Mouse (Mus musculus) bone marrow, adult 2 months (tissue): ENCODE data around the gene Plcg1. TPM values are rescaled to one million over a fixed set of nuclear protein-coding genes. Genes with fewer than 3 reads are reported as not detected.

ENCODE experiments used
- H3K27ac ChIP-seq: fragments of 200-500 bp; 2 replicates; pipeline ENCODE4 v1.5.1; 2012; ENCODE audit warnings: low read depth, mild to moderate bottlenecking, control low read depth, inconsistent platforms, low read length; ENCODE audit not compliant: control insufficient read depth, poor library complexity, insufficient read depth
- H3K4me1 ChIP-seq: fragments of 200-500 bp; 2 replicates; pipeline ENCODE4 v1.6.1; 2011; ENCODE audit warnings: low read length; ENCODE audit not compliant: control insufficient read depth, insufficient read depth
- H3K4me3 ChIP-seq: fragments of 200-500 bp; replicated peaks from 2 replicates; pipeline ENCODE3; 2011; ENCODE audit warnings: mild to moderate bottlenecking, low read depth, low read length, control low read depth; ENCODE audit not compliant: control insufficient read depth
- CTCF ChIP-seq: fragments of 200-500 bp; IDR thresholded peaks from 2 replicates; pipeline ENCODE4 v1.5.1; 2011; ENCODE audit warnings: low read length, control low read depth; ENCODE audit not compliant: control insufficient read depth, insufficient read depth
- POLR2A ChIP-seq: fragments of 200-500 bp; IDR thresholded peaks from 2 replicates; pipeline ENCODE4 v1.6.1; 2011; ENCODE audit warnings: low read depth, mild to moderate bottlenecking, control low read depth, low read length, borderline replicate concordance; ENCODE audit not compliant: control insufficient read depth
- WGBS: fragments of 180-500 bp; shearing (Covaris S2); methylation state at CpG from one replicate; pipeline ENCODE4 v1.1.7; 2018; 5-methylcytosine and 5-hydroxymethylcytosine counted together
- polyA plus RNA-seq: library from polyadenylated mRNA; stranded (reverse); fragments of >200 nt; gene quantifications from 2 replicates; pipeline ENCODE4 v1.2.4, GENCODE M21; 2011; ENCODE audit warnings: low replicate concordance; ENCODE audit not compliant: missing spikeins, insufficient read depth, insufficient read length

Gene Plcg1
- polyA plus RNA-seq, 1 experiment, result 21.0 TPM

GRCm38 (mm10) chr2:160740521-160741156, 9.5 kb downstream of the Plcg1 start:
- Histone ChIP-seq H3K4me3 (no peak overlapping the region), H3K27ac (peak overlapping the region; percentile 31; the same call in 1 of the 2 replicates), H3K4me1 (peaks cover 5% of the 10 kb centered on the region; the same call in 1 of the 2 replicates)
- 48% methylated on average over 11 of the region's 11 CpGs for WGBS
- no peak for TF ChIP-seq POLR2A
- TF ChIP-seq CTCF, result no peak

- Histone ChIP-seq H3K4me1 (peaks cover 5% of the 10 kb centered on the region; the same call in 1 of the 2 replicates), H3K27ac (no peak overlapping the region; the same call in 1 of the 2 replicates), H3K4me3 (no peak overlapping the region)
- 4% methylated on average over 3 of the region's 3 CpGs for WGBS
- TF ChIP-seq POLR2A (no peak), CTCF (no peak)
Measured at GRCm38 (mm10) chr2:160741580-160741979, 10.5 kb downstream of the Plcg1 start.

GRCm38 (mm10) chr2:160742161-160742609, 11.1 kb downstream of the Plcg1 start:
- 15% methylated on average over 1 of the region's 1 CpGs for WGBS
- TF ChIP-seq POLR2A (no peak), CTCF (no peak)
- Histone ChIP-seq H3K4me3 (no peak overlapping the region), H3K4me1 (peaks cover 5% of the 10 kb centered on the region; the same call in 1 of the 2 replicates), H3K27ac (peak overlapping the region; percentile 27; the same call in 1 of the 2 replicates)

GRCm38 (mm10) chr2:160744040-160744822, 13.1 kb downstream of the Plcg1 start:
- peak; percentile 33; the same call in 1 of the 2 replicates for TF ChIP-seq CTCF
- no peak for TF ChIP-seq POLR2A
- WGBS, result 59% methylated on average over 7 of the region's 7 CpGs
- peaks cover 5% of the 10 kb centered on the region; the same call in 1 of the 2 replicates for H3K4me1 ChIP-seq
- no peak overlapping the region for H3K4me3 ChIP-seq
- H3K27ac ChIP-seq, result no peak overlapping the region

GRCm38 (mm10) chr2:160744823-160745210, 13.7 kb downstream of the Plcg1 start:
- Histone ChIP-seq H3K27ac (no peak overlapping the region), H3K4me3 (no peak overlapping the region), H3K4me1 (peaks cover 5% of the 10 kb centered on the region; the same call in 1 of the 2 replicates)
- TF ChIP-seq POLR2A (no peak), CTCF (no peak)
- WGBS, result 35% methylated on average over 5 of the region's 5 CpGs

- H3K4me1 ChIP-seq, result peaks cover 5% of the 10 kb centered on the region; the same call in 1 of the 2 replicates
- H3K4me3 ChIP-seq, result no peak overlapping the region
- WGBS, result 39% methylated on average over 1 of the region's 1 CpGs
- TF ChIP-seq CTCF (no peak), POLR2A (no peak)
- H3K27ac ChIP-seq, result no peak overlapping the region
Measured at GRCm38 (mm10) chr2:160745497-160745896, 14.4 kb downstream of the Plcg1 start.

- no peak overlapping the region for H3K4me3 ChIP-seq
- TF ChIP-seq POLR2A (no peak), CTCF (no peak)
- 80% methylated on average over 5 of the region's 5 CpGs for WGBS
- peaks cover 3% of the 10 kb centered on the region; the same call in 1 of the 2 replicates for H3K4me1 ChIP-seq
- no peak overlapping the region for H3K27ac ChIP-seq
Measured at GRCm38 (mm10) chr2:160746637-160747036, 15.5 kb downstream of the Plcg1 start.

GRCm38 (mm10) chr2:160747075-160747474, 16.0 kb downstream of the Plcg1 start:
- WGBS, result 68% methylated on average over 10 of the region's 10 CpGs
- TF ChIP-seq POLR2A (no peak), CTCF (no peak)
- Histone ChIP-seq H3K27ac (no peak overlapping the region), H3K4me3 (no peak overlapping the region), H3K4me1 (peaks cover 3% of the 10 kb centered on the region; the same call in 1 of the 2 replicates)
